Mouse (Mus musculus) bone marrow macrophage, adult 2 months (primary cell): Measurements from ENCODE around the gene Emilin1.

Experiments used
- CTCF ChIP-seq: IDR thresholded peaks from 2 replicates; pipeline ENCODE4 v1.5.1; 2012; ENCODE audit warnings: low read depth, mild to moderate bottlenecking, low read length, moderate library complexity
- POLR2A ChIP-seq: IDR thresholded peaks from 2 replicates; pipeline ENCODE4 v1.6.1; 2012; ENCODE audit warnings: mild to moderate bottlenecking, low read depth, low read length, borderline replicate concordance

DNA sequence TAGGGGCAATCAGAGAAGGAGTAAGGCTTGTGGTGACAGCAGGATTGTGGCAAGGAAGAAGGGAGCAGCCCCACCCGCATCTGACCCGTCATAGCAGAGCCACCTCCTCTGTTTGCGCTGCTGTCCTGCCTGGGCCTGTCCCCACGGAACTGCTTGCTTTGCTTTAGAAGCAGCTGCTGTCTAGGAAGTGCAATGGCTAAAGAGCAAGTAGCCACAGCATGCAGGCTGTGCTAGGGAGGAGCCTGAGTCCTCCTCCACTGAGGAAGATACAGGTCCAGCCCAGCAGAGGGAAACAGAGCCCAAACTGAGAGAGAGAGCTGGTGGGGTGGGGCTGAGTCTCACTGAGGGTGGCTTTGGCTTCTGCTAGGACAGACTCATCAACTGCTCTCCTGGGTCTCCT is 49.4 kb upstream of the Emilin1 start:
- no peak for TF ChIP-seq CTCF
- no peak for TF ChIP-seq POLR2A
